Mouse (Mus musculus) hematopoietic multipotent progenitor cell, adult 10-12 weeks (in vitro differentiated cells): ENCODE measurements around the gene Dpysl4. TPM values are rescaled to one million over a fixed set of nuclear protein-coding genes. Genes with fewer than 3 reads are reported as not detected.

Experiments used
- polyA plus RNA-seq: library from polyadenylated mRNA; stranded (reverse); fragments of >175 nt; gene quantifications from 2 replicates; pipeline ENCODE4 v1.2.3, GENCODE M21; 2012; ENCODE audit warnings: low replicate concordance

The Dpysl4 gene
- polyA plus RNA-seq, result not detected in 2 replicates

DNA sequence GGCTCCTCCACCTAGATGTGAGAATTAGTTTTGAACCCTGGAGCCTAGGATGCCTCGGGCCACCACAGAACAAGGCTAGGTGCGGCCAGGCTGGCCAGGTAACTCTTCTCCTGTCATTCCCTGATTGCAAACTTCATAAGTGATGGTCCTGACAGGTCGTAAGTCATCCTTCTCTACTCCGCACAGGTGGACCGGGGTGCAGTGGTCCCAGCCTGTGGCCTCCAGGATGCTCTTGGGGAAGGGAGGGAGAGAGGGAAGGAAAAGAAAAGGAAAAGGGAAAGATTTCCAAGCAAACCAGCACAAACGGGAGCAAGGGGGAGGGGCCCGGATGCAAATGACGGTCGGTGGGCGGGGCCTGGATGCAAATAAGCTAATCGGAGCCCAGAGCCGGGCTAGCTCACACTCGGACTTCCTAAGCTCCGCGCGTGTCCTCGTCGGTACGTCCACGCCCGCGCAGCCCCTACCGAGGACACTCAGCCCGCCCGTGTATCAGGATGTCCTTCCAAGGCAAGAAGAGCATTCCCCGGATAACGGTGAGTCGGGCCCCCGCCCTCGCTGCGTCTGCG is at the start of gene Dpysl4:
Gene Dpysl4 (plus strand): TSS at position 373 of the 566 bp plus-strand sequence.

Other genes starting within 250 kb of the Dpysl4 start
- 11.5 and 21.5 TPM in 2 replicates for gene Ppp2r2d, start 239.9 kb upstream of the Dpysl4 start, polyA plus RNA-seq
- 16.8 and 29.0 TPM in 2 replicates for gene Mapk1ip1, start 239.7 kb upstream of the Dpysl4 start, polyA plus RNA-seq
- gene Bnip3, start 176.5 kb upstream of the Dpysl4 start, polyA plus RNA-seq, result 10.6 and 24.7 TPM in 2 replicates
- gene Jakmip3, start 145.3 kb upstream of the Dpysl4 start, polyA plus RNA-seq, result 0.03 TPM in 1 of 2 replicates, not detected in the other
- gene Lrrc27, start 127.0 kb downstream of the Dpysl4 start, polyA plus RNA-seq, result 0.13 and 1.2 TPM in 2 replicates
- 1.5 and 4.9 TPM in 2 replicates for gene Stk32c, start 127.3 kb downstream of the Dpysl4 start, polyA plus RNA-seq
- 2.0 and 2.7 TPM in 2 replicates for gene Pwwp2b, start 162.5 kb downstream of the Dpysl4 start, polyA plus RNA-seq